Mouse (Mus musculus): ENCODE measurements around the gene Fancm. TPM values are rescaled to one million over a fixed set of nuclear protein-coding genes. Genes with fewer than 3 reads are reported as not detected.
"Not testable (repeated sequence)": the region's sequence is repeated elsewhere in the genome, so short reads cannot be mapped to it uniquely, and the experiment has no call there.

Gene Fancm
- polyA plus RNA-seq, 1 experiment from 2014 or later, result 13.4 TPM

DNA sequence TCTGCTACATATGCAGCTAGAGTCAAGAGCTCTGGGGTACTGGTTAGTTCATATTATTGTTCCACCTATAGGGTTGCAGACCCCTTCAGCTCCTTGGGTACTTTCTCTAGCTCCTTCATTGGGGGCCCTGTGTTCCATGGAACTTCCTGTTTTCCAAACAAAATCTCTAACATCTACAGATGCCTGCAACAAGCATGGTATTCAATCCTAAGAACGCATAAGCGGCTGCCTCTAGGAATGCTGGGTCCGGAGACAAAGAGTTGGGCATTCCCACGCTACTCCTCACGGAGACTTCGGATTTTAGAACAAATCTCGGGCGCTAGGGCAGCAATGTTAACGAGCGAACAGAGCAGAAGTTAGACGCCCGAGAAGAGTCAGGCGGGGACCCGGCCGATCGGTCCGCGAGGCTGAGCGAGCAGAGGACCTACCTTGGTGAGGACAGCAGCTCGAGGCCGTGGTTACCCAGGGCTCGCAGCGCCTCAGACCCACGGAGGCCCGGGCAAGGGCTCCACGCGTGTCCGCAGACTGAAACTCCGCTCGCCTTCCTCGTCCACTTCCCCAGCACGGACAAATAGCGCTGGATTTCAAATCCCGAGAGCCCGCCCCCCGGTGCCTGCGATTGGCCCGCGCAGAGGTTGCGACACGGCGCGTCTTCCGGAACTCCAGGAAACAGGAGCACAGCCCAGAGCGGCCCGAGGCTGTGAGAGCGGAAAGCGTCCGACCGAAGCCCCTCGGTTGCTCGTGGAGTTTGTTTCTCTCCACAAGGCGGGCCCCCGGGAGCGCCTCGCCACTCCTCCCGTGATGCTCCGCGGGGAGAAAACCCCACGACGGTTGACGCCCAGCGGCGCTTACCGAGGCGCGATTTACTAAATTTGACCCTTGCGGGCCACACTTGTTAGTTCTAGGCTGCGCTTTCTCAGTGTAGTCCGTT is 96.9 kb downstream of the Fancm start, which contains the start of gene Mis18bp1:
TSS of gene Mis18bp1 (minus strand) at position 584 of the 931 bp plus-strand sequence.
- H3K9me3 ChIP-seq, result peaks cover 13% of the 10 kb centered on the region
- peak; percentile 94 for DNase-seq (ENCODE audit: extremely low spot score, low spot score)
- H3K4me1 ChIP-seq, result peaks cover 15% of the 10 kb centered on the region
- H3K27ac ChIP-seq, result peak within 1 kb of the TSS; percentile 96
- H3K4me3 ChIP-seq, result peak within 1 kb of the TSS; percentile 88
- no peaks in the 10 kb centered on the region for H3K27me3 ChIP-seq (ENCODE audit: poor library complexity, severe bottlenecking)
- H3K36me3 ChIP-seq (replicated peaks), result peaks cover 20% of the 10 kb centered on the region
- under 1% methylated on average over 70 of the region's 70 CpGs for WGBS

DNA sequence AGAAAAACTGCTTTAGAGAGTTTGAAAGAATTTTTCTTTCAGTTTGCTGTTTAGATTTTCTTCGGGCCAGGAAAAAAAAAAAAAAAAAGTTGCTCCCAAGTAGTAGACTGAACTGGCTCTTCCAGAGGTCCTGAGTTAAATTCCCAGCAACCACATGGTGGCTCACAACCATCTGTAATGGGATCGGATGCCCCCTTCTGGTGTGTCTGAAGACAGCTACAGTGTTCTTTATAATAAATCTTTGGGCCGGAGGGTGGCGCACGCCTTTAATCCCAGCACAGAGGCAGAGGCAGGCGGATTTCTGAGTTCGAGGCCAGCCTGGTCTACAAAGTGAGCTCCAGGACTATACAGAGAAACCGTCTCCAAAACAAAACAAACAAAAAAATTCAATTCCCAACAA is 97.6 kb downstream of the Fancm start:
- H3K27me3 ChIP-seq (ENCODE audit: poor library complexity, severe bottlenecking); H3K9me3 ChIP-seq: not testable (repeated sequence)
- Histone ChIP-seq H3K36me3 (replicated peaks) (peaks cover 13% of the 10 kb centered on the region), H3K4me3 (peak overlapping the region; percentile 88), H3K4me1 (peaks cover 15% of the 10 kb centered on the region), H3K27ac (peak overlapping the region; percentile 96)
- DNase-seq (ENCODE audit: extremely low spot score, low spot score), result peak; percentile 23
- 35% methylated on average over 8 of the region's 8 CpGs for WGBS

DNA sequence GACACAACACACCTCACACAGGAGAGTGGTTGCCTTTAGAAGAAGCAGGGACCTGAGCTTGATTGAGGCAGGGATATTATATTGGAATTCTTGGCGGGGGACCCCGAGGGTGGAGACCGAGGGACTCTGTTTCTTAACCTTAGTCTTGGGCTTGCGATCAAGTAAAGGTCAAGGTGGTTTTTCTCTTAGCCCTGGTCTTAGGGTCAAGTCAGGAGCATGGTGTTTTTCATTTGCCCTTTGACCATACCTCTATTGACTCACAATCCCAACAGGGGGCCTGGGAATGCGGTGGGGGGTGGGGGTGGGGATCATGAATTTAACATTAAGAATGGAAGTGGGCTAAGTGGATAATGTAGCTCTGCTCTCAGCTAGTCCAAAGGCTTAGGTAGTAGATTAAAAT is 98.3 kb downstream of the Fancm start:
- H3K4me3 ChIP-seq, result 0 out of 2 replicates have a peak overlapping the region, but pooled peaks have one; percentile 88
- no peaks in the 10 kb centered on the region; the same call in 1 of the 2 replicates for H3K9me3 ChIP-seq
- H3K27me3 ChIP-seq (ENCODE audit: poor library complexity, severe bottlenecking), result no peaks in the 10 kb centered on the region
- H3K36me3 ChIP-seq (replicated peaks), result peaks cover 6% of the 10 kb centered on the region
- peaks cover 15% of the 10 kb centered on the region for H3K4me1 ChIP-seq
- DNase-seq (ENCODE audit: extremely low spot score, low spot score), result no peak
- 0 out of 2 replicates have a peak overlapping the region, but pooled peaks have one; percentile 1 for H3K27ac ChIP-seq
- 90% methylated on average over 5 of the region's 5 CpGs for WGBS

Other genes with a start within 250 kb of the Fancm start
- 1.1 and 1.4 TPM in 2 replicates for gene Gm527, start 157.7 kb upstream of the Fancm start, polyA plus RNA-seq (2016; fragmentation: Nextera tagmentation; extraction: Ambion mirVana)
- gene Klhl28, start 110.1 kb upstream of the Fancm start, polyA plus RNA-seq (2016; fragmentation: Nextera tagmentation; extraction: Ambion mirVana), result 10.0 and 10.4 TPM in 2 replicates
- gene Togaram1, start 109.8 kb upstream of the Fancm start, polyA plus RNA-seq (2016; fragmentation: Nextera tagmentation; extraction: Ambion mirVana), result 25.2 and 26.6 TPM in 2 replicates
- 63.5 and 67.8 TPM in 2 replicates for gene Prpf39, start 39.3 kb upstream of the Fancm start, polyA plus RNA-seq (2016; fragmentation: Nextera tagmentation; extraction: Ambion mirVana)
- 764 and 801 TPM in 2 replicates for gene Fkbp3, start 1.6 kb upstream of the Fancm start, polyA plus RNA-seq (2016; fragmentation: Nextera tagmentation; extraction: Ambion mirVana)
- gene Mis18bp1, start 97.0 kb downstream of the Fancm start, polyA plus RNA-seq (2016; fragmentation: Nextera tagmentation; extraction: Ambion mirVana), result 89.2 and 91.5 TPM in 2 replicates
- gene Wdr20rt, start 149.9 kb downstream of the Fancm start, polyA plus RNA-seq (2016; fragmentation: Nextera tagmentation; extraction: Ambion mirVana), result not detected in 2 replicates

Measured in forebrain, embryonic 10.5 days (tissue).